Mouse (Mus musculus) c-Kit-positive CD71-positive TER-119-positive erythroid progenitor cells, embryonic 14.5 days (primary cell): ENCODE results near the gene Zmynd8.

Experiments
- DNase-seq: peaks from one replicate; pipeline ENCODE4 v3.0.0-alpha.2; 2013; ENCODE audit warnings: low spot score

Zmynd8 gene

GRCm38 (mm10) chr2:165833468-165833867, 65.3 kb downstream of the Zmynd8 start:
- DNase-seq, result no peak

- DNase-seq, result no peak
Observed at GRCm38 (mm10) chr2:165832720-165833119, 66.1 kb downstream of the Zmynd8 start.

- DNase-seq, result no peak
Observed at GRCm38 (mm10) chr2:165832295-165832694, 66.5 kb downstream of the Zmynd8 start.

- no peak for DNase-seq
Observed at GRCm38 (mm10) chr2:165831637-165832289, 67.1 kb downstream of the Zmynd8 start.

GRCm38 (mm10) chr2:165828770-165829169, 70.0 kb downstream of the Zmynd8 start:
- DNase-seq, result no peak

GRCm38 (mm10) chr2:165825964-165826712, 72.7 kb downstream of the Zmynd8 start:
- no peak for DNase-seq

GRCm38 (mm10) chr2:165825261-165825900, 73.4 kb downstream of the Zmynd8 start:
- no peak for DNase-seq

GRCm38 (mm10) chr2:165824826-165825225, 74.0 kb downstream of the Zmynd8 start:
- no peak for DNase-seq

- DNase-seq, result no peak
Observed at GRCm38 (mm10) chr2:165822478-165822877, 76.3 kb downstream of the Zmynd8 start.

- no peak for DNase-seq
Observed at GRCm38 (mm10) chr2:165821671-165822070, 77.1 kb downstream of the Zmynd8 start.

GRCm38 (mm10) chr2:165820504-165821095, 78.2 kb downstream of the Zmynd8 start:
- no peak for DNase-seq

- no peak for DNase-seq
Observed at GRCm38 (mm10) chr2:165820073-165820472, 78.7 kb downstream of the Zmynd8 start.

GRCm38 (mm10) chr2:165818985-165819948, 79.5 kb downstream of the Zmynd8 start:
- DNase-seq, result peak; percentile 70

GRCm38 (mm10) chr2:165818570-165818969, 80.2 kb downstream of the Zmynd8 start:
- no peak for DNase-seq

- DNase-seq, result no peak
Observed at GRCm38 (mm10) chr2:165817437-165817836, 81.4 kb downstream of the Zmynd8 start.

- no peak for DNase-seq
Observed at GRCm38 (mm10) chr2:165815103-165815880, 83.5 kb downstream of the Zmynd8 start.

GRCm38 (mm10) chr2:165812889-165813288, 85.9 kb downstream of the Zmynd8 start:
- DNase-seq, result no peak

- no peak for DNase-seq
Observed at GRCm38 (mm10) chr2:165811536-165811935, 87.3 kb downstream of the Zmynd8 start.

GRCm38 (mm10) chr2:165809901-165810477, 88.8 kb downstream of the Zmynd8 start:
- no peak for DNase-seq

GRCm38 (mm10) chr2:165809091-165809490, 89.7 kb downstream of the Zmynd8 start:
- DNase-seq, result no peak
